Mouse (Mus musculus) c-Kit-positive CD71-positive TER-119-negative erythroid progenitor cells, embryonic 14.5 days (primary cell): ENCODE measurements around the gene Wdr49.
"Not testable (repeated sequence)": the region's sequence is repeated elsewhere in the genome, so short reads cannot be mapped to it uniquely, and the experiment has no call there.

Experiments used
- DNase-seq: peaks from one replicate; pipeline ENCODE4 v3.0.0-alpha.2; 2013; ENCODE audit warnings: low read depth

Wdr49 gene

DNA sequence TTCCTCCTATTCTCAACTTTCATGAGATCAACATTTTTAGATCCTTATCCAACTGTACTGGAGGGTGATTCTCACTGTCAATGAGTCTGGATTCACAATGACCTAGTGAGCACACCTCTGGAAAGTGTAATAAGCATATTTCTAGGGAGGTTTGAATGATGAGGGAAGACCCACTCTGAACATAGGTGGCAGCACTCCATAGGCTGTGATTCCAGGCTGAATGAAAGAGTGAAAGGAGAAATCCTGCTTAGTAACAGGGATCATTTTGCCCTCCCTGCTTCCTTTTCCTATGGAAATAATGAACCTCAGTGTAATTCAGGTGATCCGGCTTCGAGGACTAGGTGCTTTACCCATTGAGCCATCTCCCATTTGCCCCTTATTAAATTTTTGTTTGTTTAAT is 180.9 kb downstream of the Wdr49 start:
- no peak for DNase-seq

- DNase-seq: not testable (repeated sequence)
Measured at GRCm38 (mm10) chr3:75299464-75299863, 182.5 kb downstream of the Wdr49 start.

- DNase-seq: no peak
Measured at GRCm38 (mm10) chr3:75297758-75298111, 184.2 kb downstream of the Wdr49 start.

- no peak for DNase-seq
Measured at GRCm38 (mm10) chr3:75297026-75297757, 184.8 kb downstream of the Wdr49 start.

DNA sequence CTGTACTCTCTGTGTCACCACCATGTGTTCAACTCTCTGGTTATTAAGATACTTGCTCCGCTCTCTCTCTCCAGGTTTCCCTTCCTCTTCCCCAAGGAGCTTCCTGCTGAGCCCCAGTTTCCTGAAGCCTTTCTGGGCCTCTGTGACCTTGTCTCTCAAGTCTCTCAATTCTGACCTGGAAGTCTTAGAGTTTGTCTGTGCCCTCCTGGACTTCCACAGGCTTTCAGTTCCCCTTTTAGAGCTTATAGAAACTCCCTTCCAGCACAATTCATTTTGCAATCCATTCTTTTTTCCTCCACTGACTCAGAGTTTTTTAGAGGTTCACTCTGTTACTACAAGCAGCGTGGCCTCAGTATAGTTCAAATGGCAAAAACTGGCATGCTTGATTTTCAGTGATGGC is 188.7 kb downstream of the Wdr49 start:
- DNase-seq: no peak

DNA sequence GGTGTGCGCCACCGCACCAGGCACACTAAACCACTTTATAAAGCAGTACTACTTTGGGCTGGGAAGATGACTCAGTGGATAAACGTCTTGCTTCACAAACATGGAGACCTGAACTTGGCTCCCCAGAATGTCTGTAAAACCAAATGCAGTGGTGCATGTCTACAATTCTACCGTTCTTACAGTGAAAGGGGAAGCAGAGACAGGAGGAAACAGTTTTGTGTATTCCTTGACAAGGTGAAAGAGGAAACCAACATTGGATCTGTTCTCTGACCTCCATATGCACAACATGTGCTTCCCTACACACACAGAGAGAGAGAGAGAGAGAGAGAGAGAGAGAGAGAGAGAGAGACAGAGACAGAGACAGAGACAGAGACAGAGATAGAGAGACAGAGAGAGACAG is 204.5 kb downstream of the Wdr49 start:
- DNase-seq: no peak

DNA sequence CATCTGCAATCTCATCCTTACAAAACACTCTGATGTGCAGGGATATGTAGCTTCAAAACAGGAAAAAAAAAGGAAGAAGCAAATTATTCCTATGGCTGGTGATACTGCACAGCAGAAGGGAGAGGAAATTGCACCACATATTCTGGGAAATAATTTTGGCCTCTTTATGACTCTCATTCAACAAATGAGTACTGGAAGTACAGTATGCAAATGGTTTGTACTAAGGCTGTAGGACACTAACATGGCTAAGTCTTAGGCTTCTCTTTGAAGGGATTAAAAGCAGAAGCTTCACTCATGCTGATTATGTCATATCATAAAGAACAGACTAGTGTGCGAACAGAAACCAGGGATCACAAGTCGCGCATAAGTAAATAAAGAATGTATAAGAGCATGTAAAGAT is 205.4 kb downstream of the Wdr49 start:
- no peak for DNase-seq

DNA sequence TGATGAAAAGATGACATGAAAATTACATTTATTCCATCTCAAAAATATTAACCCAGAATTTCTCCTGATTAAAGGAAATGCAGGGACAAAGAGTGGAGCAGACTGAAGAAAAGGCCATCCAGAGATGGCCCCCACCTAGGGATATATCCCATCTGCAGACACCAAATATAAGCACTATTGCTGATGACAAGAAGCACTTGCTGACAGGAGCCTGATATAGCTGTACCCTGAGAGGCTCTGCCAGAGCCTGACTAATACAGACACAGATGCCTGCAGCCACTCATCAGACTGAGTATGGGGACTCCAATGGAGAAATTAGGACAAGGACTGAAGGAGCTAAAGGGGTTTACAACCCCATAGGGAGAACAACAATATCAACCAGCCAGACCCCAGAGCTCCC is 206.8 kb downstream of the Wdr49 start:
- no peak for DNase-seq

GRCm38 (mm10) chr3:75269978-75270377 is 212.0 kb downstream of the Wdr49 start, which contains the start of gene Serpini2:
Gene Serpini2 (minus strand): TSS chr3:75270078.
- DNase-seq: no peak

- DNase-seq: no peak
Measured at GRCm38 (mm10) chr3:75259356-75259755, 222.6 kb downstream of the Wdr49 start.
